Mouse (Mus musculus) hindbrain, embryonic 12.5 days (tissue): ENCODE data around the gene Mbd5. TPM values are rescaled to one million over a fixed set of nuclear protein-coding genes. Genes with fewer than 3 reads are reported as not detected.

Experiments used
- ATAC-seq: fragments of 200-750 bp; cut with Nextera tagmentation; 2 replicates; pipeline ENCODE4 v1.8.0; 2017; ENCODE audit warnings: moderate TSS enrichment; ENCODE audit not compliant: low FRiP score
- H3K27ac ChIP-seq: fragments of 300-500 bp; sonication (generic); 2 replicates; pipeline ENCODE4 v1.5.1; 2016; ENCODE audit warnings: mild to moderate bottlenecking
- H3K27me3 ChIP-seq: fragments of 300-500 bp; sonication (generic); 2 replicates; pipeline ENCODE4 v1.6.1; 2016; ENCODE audit warnings: mild to moderate bottlenecking
- H3K36me3 ChIP-seq: fragments of 300-500 bp; sonication (generic); 2 replicates; pipeline ENCODE4 v1.6.1; 2016; ENCODE audit warnings: mild to moderate bottlenecking
- H3K4me1 ChIP-seq: fragments of 300-500 bp; sonication (generic); 2 replicates; pipeline ENCODE4 v1.6.1; 2016
- H3K4me2 ChIP-seq: fragments of 300-500 bp; sonication (generic); replicated peaks from 2 replicates; pipeline ENCODE4 v1.6.1; 2016; ENCODE audit warnings: mild to moderate bottlenecking
- H3K4me3 ChIP-seq: fragments of 300-500 bp; sonication (generic); 2 replicates; pipeline ENCODE4 v1.5.1; 2016; ENCODE audit warnings: mild to moderate bottlenecking
- H3K9ac ChIP-seq: fragments of 300-500 bp; sonication (generic); 2 replicates; pipeline ENCODE4 v1.6.1; 2016; ENCODE audit warnings: mild to moderate bottlenecking, moderate library complexity
- H3K9me3 ChIP-seq: fragments of 300-500 bp; sonication (generic); replicated peaks from 2 replicates; pipeline ENCODE4 v1.6.1; 2016; ENCODE audit warnings: mild to moderate bottlenecking
- WGBS: fragments of 180-500 bp; shearing (Covaris S2); methylation state at CpG from one replicate; pipeline ENCODE4 v1.1.7; 2016; 5-methylcytosine and 5-hydroxymethylcytosine counted together
- polyA plus RNA-seq: library from polyadenylated mRNA; unstranded; fragments of >200 nt; fragmentation: Nextera tagmentation; extraction: Ambion mirVana; gene quantifications from 2 replicates; pipeline ENCODE4 v1.2.1, GENCODE M21; 2016

Mbd5 gene
- polyA plus RNA-seq, 1 experiment from 2014 or later: 37.4 TPM

- Histone ChIP-seq H3K9me3 (peaks cover 2% of the 10 kb centered on the region; the same call in 1 of the 2 replicates), H3K36me3 (no peaks in the 10 kb centered on the region), H3K27ac (no peak overlapping the region), H3K4me3 (no peak overlapping the region), H3K27me3 (no peaks in the 10 kb centered on the region), H3K4me1 (no peaks in the 10 kb centered on the region), H3K9ac (no peak overlapping the region), H3K4me2 (no peak overlapping the region)
- ATAC-seq: no peak
- WGBS: 95% methylated on average over 4 of the region's 4 CpGs
These were observed 100.7 kb downstream of the Mbd5 start for GRCm38 (mm10) chr2:49050030-49050429.

- Histone ChIP-seq H3K9ac (no peak overlapping the region), H3K4me2 (no peak overlapping the region), H3K4me3 (no peak overlapping the region), H3K27ac (no peak overlapping the region), H3K9me3 (no peaks in the 10 kb centered on the region), H3K36me3 (no peaks in the 10 kb centered on the region), H3K4me1 (no peaks in the 10 kb centered on the region), H3K27me3 (no peaks in the 10 kb centered on the region)
- ATAC-seq: no peak
These were observed 118.6 kb downstream of the Mbd5 start for GRCm38 (mm10) chr2:49067886-49068285.

GRCm38 (mm10) chr2:49084966-49085365, 135.7 kb downstream of the Mbd5 start:
- no peak overlapping the region for H3K27ac ChIP-seq
- H3K9ac ChIP-seq: no peak overlapping the region
- H3K4me1 ChIP-seq: no peaks in the 10 kb centered on the region
- no peaks in the 10 kb centered on the region for H3K36me3 ChIP-seq
- ATAC-seq: no peak
- H3K9me3 ChIP-seq: no peaks in the 10 kb centered on the region
- no peak overlapping the region for H3K4me2 ChIP-seq
- 76% methylated on average over 4 of the region's 4 CpGs for WGBS
- H3K27me3 ChIP-seq: no peaks in the 10 kb centered on the region
- H3K4me3 ChIP-seq: no peak overlapping the region

GRCm38 (mm10) chr2:49090771-49091170, 141.5 kb downstream of the Mbd5 start:
- no peak overlapping the region for H3K4me2 ChIP-seq
- no peaks in the 10 kb centered on the region for H3K4me1 ChIP-seq
- ATAC-seq: no peak
- H3K27ac ChIP-seq: no peak overlapping the region
- 95% methylated on average over 4 of the region's 4 CpGs for WGBS
- no peaks in the 10 kb centered on the region for H3K9me3 ChIP-seq
- no peak overlapping the region for H3K4me3 ChIP-seq
- no peak overlapping the region for H3K9ac ChIP-seq
- no peaks in the 10 kb centered on the region for H3K36me3 ChIP-seq
- H3K27me3 ChIP-seq: no peaks in the 10 kb centered on the region

- Histone ChIP-seq H3K27ac (no peak overlapping the region), H3K9ac (no peak overlapping the region), H3K9me3 (0 out of 2 replicates have a peak, but pooled peaks cover 5% of the 10 kb centered on the region), H3K36me3 (peaks cover 3% of the 10 kb centered on the region; the same call in 1 of the 2 replicates), H3K4me3 (no peak overlapping the region), H3K4me2 (no peak overlapping the region), H3K4me1 (no peaks in the 10 kb centered on the region), H3K27me3 (no peaks in the 10 kb centered on the region)
- ATAC-seq: no peak
These were observed 147.5 kb downstream of the Mbd5 start for GRCm38 (mm10) chr2:49096765-49097164.

- no peak overlapping the region for H3K4me3 ChIP-seq
- H3K4me1 ChIP-seq: no peaks in the 10 kb centered on the region
- H3K9me3 ChIP-seq: no peaks in the 10 kb centered on the region
- no peak overlapping the region for H3K27ac ChIP-seq
- H3K9ac ChIP-seq: no peak overlapping the region
- no peaks in the 10 kb centered on the region for H3K27me3 ChIP-seq
- no peak for ATAC-seq
- no peaks in the 10 kb centered on the region; the same call in 1 of the 2 replicates for H3K36me3 ChIP-seq
- no peak overlapping the region for H3K4me2 ChIP-seq
These were observed 159.6 kb downstream of the Mbd5 start for GRCm38 (mm10) chr2:49108906-49109305.

GRCm38 (mm10) chr2:49119875-49120274, 170.6 kb downstream of the Mbd5 start:
- ATAC-seq: no peak
- Histone ChIP-seq H3K4me3 (no peak overlapping the region), H3K27me3 (no peaks in the 10 kb centered on the region), H3K9me3 (0 out of 2 replicates have a peak, but pooled peaks cover 5% of the 10 kb centered on the region), H3K27ac (no peak overlapping the region), H3K9ac (no peak overlapping the region), H3K4me1 (no peaks in the 10 kb centered on the region), H3K4me2 (no peak overlapping the region), H3K36me3 (no peaks in the 10 kb centered on the region; the same call in 1 of the 2 replicates)
- 91% methylated on average over 6 of the region's 6 CpGs for WGBS

GRCm38 (mm10) chr2:49121603-49122002, 172.3 kb downstream of the Mbd5 start:
- WGBS: 87% methylated on average over 3 of the region's 3 CpGs
- Histone ChIP-seq H3K27me3 (no peaks in the 10 kb centered on the region), H3K36me3 (no peaks in the 10 kb centered on the region; the same call in 1 of the 2 replicates), H3K4me2 (no peak overlapping the region), H3K9me3 (0 out of 2 replicates have a peak, but pooled peaks cover 4% of the 10 kb centered on the region), H3K9ac (no peak overlapping the region), H3K4me3 (no peak overlapping the region), H3K27ac (no peak overlapping the region), H3K4me1 (no peaks in the 10 kb centered on the region)
- no peak for ATAC-seq

GRCm38 (mm10) chr2:49142186-49142585, 192.9 kb downstream of the Mbd5 start:
- no peak overlapping the region for H3K9ac ChIP-seq
- no peaks in the 10 kb centered on the region for H3K27me3 ChIP-seq
- no peaks in the 10 kb centered on the region for H3K9me3 ChIP-seq
- H3K4me3 ChIP-seq: no peak overlapping the region
- no peaks in the 10 kb centered on the region for H3K4me1 ChIP-seq
- no peak overlapping the region for H3K4me2 ChIP-seq
- H3K27ac ChIP-seq: no peak overlapping the region
- ATAC-seq: no peak
- 83% methylated on average over 3 of the region's 3 CpGs for WGBS
- no peaks in the 10 kb centered on the region for H3K36me3 ChIP-seq

- Histone ChIP-seq H3K4me1 (no peaks in the 10 kb centered on the region), H3K27me3 (no peaks in the 10 kb centered on the region), H3K9ac (no peak overlapping the region), H3K4me2 (no peak overlapping the region), H3K27ac (no peak overlapping the region), H3K36me3 (no peaks in the 10 kb centered on the region), H3K9me3 (no peaks in the 10 kb centered on the region), H3K4me3 (no peak overlapping the region)
- 67% methylated on average over 1 of the region's 1 CpGs for WGBS
- ATAC-seq: no peak
These were observed 204.3 kb downstream of the Mbd5 start for GRCm38 (mm10) chr2:49153649-49154048.

- H3K9me3 ChIP-seq: 0 out of 2 replicates have a peak, but pooled peaks cover 4% of the 10 kb centered on the region
- no peak overlapping the region for H3K4me2 ChIP-seq
- 94% methylated on average over 5 of the region's 5 CpGs for WGBS
- H3K9ac ChIP-seq: no peak overlapping the region
- H3K4me3 ChIP-seq: no peak overlapping the region
- H3K36me3 ChIP-seq: peaks cover 7% of the 10 kb centered on the region
- no peaks in the 10 kb centered on the region for H3K27me3 ChIP-seq
- no peaks in the 10 kb centered on the region for H3K4me1 ChIP-seq
- ATAC-seq: no peak
- no peak overlapping the region for H3K27ac ChIP-seq
These were observed 211.1 kb downstream of the Mbd5 start for GRCm38 (mm10) chr2:49160232-49160947.

GRCm38 (mm10) chr2:49169766-49170165, 220.5 kb downstream of the Mbd5 start:
- Histone ChIP-seq H3K9ac (no peak overlapping the region), H3K36me3 (peaks cover 3% of the 10 kb centered on the region; the same call in 1 of the 2 replicates), H3K4me3 (no peak overlapping the region), H3K4me2 (no peak overlapping the region), H3K9me3 (no peaks in the 10 kb centered on the region), H3K4me1 (no peaks in the 10 kb centered on the region), H3K27me3 (no peaks in the 10 kb centered on the region), H3K27ac (no peak overlapping the region)
- ATAC-seq: no peak
- WGBS: 89% methylated on average over 3 of the region's 3 CpGs

GRCm38 (mm10) chr2:49177015-49177414, 227.7 kb downstream of the Mbd5 start:
- Histone ChIP-seq H3K27ac (no peak overlapping the region), H3K36me3 (0 out of 2 replicates have a peak, but pooled peaks cover 3% of the 10 kb centered on the region), H3K9me3 (no peaks in the 10 kb centered on the region), H3K4me2 (no peak overlapping the region), H3K4me3 (no peak overlapping the region), H3K9ac (no peak overlapping the region), H3K27me3 (no peaks in the 10 kb centered on the region), H3K4me1 (no peaks in the 10 kb centered on the region)
- no peak for ATAC-seq
- 88% methylated on average over 3 of the region's 3 CpGs for WGBS
